Mouse (Mus musculus): ENCODE measurements at regions not wholly inside any gene's neighbourhood (a gene's known extent, or its start where the extent isn't known, plus 50 kb on each side); places are given as distances from the start of the nearest gene placed in this dataset.
"Not testable (repeated sequence)": the region's sequence is repeated elsewhere in the genome, so short reads cannot be mapped to it uniquely, and the experiment has no call there.

DNA sequence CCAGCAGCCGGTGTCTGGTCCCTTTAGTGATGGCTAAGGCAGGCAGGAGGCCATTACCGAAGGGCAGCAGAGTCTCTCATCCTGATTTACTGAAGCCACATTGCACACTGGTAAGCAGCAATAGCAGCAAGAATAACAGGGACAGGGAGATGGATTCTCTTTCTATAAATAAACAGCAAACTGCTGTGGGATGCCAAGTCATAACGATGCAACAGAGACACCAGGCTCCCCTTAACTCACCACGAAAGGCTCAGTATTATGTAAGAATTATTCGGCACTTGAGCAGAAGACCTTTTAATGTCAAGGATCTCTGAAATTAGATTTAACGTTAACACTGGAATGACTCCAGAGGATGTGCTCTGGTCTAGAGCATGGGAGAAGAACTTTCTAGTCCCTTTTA is 202.1 kb downstream of the Ddx10 start:
- in situ Hi-C loops (cut with MboI, MseI) = loop anchor here (10.0 kb wide), 1 partner anchor 1691 kb away; no protein-coding TSS in a partner anchor

DNA sequence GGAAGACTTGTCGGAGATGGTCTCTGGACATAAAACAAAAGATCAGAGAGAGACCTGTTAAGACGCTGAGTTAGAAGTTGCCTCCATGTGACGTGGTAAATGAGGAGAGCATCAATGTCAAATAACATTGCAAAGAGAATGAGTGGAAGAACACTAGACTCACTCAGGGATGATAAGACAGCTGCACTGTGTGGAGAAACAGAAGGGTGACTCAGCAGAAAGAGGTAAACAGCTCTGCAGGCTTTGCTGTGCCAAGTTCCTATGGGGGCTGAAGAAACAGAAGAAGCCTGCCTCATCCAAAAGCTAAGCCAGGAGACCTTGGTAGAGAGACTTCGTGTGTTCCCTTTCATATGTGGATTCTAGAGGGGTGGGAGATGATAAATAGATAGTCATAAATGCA is 214.1 kb downstream of the Ddx10 start:
- in situ Hi-C loops (cut with MboI, MseI) = no loop called here

DNA sequence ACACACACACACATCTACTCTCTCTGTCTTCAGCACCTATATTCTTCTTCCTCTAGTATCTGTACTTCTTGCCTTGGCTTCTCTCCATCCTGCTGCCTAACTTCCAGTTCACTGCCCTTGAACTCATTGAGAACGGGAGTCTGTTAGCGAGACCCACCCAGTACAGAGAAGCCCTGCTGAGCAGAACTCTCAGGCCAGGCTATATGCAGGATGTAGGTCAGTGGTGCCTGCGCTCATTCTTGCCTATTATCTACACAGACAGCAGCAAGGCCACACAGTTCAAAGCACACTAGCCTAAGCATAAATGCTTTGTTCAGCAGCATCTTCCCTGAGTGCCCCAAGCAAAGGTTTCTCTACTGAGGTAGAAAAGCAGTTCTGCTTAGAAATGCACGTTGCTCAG is 225.8 kb downstream of the Ddx10 start:
- in situ Hi-C loops (cut with MboI, MseI) = no loop called here

DNA sequence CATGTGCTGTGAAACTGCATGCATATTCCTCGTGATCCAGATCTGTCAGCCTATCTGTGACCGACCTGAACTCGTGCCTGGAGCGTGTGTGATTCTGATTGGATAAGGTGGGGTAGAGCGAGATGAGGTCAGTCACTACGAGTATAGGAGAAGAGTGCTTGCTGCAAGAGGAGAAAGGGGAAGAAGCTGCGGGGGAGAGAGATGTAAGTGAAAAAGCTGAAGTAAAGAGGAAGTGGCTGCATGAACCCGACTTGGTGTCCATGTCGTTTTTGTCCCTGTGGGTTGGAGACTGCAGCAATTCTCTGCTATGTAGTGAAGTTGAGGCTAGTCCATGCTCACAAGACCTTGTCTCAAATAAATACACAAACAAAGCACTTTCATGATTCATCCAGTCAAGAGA is 237.1 kb downstream of the Ddx10 start:
- in situ Hi-C loops (cut with MboI, MseI) = no loop called here

DNA sequence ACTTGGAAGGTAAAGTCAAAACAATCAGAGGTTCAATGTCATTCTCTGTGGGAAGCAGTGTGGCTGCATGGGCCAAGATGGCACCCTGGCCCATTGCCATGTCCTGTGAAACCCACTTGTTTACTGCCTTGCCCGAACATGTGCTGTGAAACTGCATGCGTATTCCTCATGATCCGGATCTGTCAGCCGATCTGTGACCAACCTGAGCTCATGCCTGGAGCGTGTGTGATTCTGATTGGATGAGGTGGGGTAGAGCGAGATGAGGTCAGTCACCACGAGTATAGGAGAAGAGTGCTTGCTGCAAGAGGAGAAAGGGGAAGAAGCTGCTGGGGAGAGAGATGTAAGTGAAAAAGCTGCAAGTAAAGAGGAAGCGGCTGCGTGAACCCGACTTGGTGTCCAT is 240.5 kb downstream of the Ddx10 start:
- in situ Hi-C loops (cut with MboI, MseI) = no loop called here

DNA sequence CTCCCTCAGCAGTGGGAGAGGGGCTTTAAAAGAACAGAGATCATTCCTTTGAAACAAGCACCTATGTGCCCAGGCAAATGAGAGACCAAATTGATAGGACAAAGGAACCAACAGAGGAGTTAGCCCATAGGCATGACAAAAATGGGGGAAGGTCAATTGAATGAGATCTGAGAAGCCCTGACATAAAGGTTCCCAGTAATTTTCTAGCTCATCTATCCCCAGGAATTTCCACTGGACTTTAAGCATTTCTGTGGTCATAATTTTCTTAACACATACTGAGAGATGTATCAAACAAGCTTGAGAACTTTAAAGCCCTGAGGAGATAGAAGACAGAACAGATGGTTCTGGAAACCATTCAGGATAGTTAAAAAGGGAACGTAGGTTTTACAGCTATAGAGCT is 241.8 kb downstream of the Ddx10 start:
- in situ Hi-C loops (cut with MboI, MseI) = no loop called here

DNA sequence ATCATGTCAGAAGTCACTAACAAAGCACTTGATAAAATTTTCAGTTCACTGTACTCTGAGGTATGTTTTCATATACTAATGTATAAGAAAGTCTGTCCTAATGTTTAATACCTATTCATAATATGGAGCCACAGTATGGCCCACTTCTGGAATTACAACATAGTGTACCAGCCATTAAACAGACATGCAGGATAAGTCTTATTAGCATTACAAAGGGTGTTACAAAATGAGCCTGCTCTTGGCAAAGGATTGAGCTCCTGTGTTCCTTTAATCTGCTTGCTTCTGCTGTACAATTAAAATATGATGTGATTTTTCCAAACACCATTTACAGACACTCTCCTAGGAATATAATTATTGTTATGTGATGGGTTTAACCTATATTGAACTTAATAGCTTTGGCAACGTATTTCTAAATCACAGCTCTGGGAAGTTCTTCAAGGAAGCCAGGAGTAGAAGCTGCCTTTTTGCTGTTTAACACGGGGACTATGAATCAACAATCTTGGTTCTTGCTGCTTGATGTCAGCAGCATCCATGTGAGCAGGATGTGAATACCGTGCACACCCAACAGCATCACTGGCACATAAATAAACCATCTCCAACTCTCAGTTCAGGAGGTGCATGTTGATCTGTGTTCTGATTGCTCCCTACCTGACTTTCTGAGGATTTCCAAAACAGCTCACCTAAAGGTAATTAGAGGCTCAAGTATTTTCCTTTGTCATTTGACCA is 243.4 kb downstream of the Ddx10 start:
- in situ Hi-C loops (cut with MboI, MseI) = no loop called here

DNA sequence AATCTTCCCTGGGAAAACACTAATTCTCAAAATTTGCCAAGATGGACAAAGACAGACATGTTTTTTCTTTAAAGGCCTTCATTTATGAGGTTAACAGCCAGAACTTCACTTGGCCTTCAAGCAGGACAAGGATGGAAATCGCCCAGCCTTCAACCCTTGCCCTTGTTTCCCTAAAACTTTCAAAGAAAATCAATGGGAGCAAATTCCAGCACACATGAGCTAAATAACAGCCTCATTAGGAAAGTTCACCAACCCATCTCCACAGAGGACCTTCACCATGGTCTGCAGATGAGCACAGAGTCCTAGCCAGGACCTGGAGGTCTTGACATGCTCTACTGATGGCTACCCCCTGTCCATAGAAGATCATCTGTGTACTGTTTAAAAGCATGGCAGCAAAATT is 271.8 kb downstream of the Ddx10 start:
- in situ Hi-C loops (cut with MboI, MseI) = no loop called here

DNA sequence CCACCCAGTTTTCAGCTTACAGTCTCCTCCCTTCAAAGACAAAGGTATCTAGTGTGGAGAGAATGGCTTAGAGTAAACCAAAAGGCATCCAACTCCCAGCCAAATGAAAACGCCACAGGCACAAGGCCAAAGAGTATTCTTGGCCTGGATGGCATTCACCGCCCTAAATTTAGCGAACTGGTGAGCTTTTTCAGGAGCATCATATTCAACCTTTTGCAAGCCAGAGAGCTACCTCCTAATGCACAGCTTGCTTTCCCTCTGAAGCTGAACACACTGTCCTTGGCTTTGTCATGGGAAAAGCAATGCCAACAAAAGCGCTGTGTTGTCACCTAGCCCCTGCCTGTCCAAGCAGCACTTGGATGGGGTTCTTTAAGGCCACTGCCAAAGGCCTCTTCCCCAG is 282.2 kb downstream of the Ddx10 start:
- in situ Hi-C loops (cut with MboI, MseI) = no loop called here

DNA sequence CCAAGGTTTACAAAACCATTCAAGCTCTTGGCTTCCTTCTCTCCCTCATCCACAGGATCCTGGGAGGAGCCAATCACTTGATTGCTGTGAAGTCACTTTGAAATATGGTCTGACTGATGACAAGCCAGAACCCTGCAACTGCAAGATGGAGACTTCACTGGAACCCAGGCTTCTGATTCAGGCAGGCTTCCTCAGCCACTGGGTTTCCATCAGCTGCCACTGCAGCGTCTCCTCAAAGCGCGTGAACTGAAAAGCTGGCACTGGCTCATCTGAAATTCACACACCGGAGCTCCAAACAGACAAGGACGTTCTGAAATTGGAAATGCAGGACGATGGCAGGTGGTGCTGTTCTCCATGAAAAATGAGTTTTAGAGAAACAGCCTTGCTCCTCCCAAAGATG is 280.1 kb upstream of the AI593442 start:
- in situ Hi-C loops (cut with MboI, MseI) = no loop called here

DNA sequence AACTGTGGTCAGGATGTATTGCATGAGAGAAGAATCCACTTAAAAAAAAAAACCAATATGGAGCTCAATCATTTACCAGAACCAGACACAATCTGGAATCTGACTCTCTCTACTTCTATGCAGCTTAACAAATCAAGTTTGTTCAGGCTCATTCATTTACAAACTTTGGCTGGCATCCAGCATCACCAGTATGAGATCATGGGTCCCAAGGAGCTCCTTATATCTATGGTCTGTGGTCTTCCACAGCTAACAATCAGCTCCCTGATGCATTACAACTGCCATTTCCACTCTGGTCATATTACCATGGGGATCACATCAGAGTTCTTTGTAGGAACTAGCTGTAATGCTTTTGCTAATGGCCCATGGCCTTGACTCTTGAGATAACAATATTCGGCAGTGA is 277.7 kb upstream of the AI593442 start:
- in situ Hi-C loops (cut with MboI, MseI) = no loop called here

DNA sequence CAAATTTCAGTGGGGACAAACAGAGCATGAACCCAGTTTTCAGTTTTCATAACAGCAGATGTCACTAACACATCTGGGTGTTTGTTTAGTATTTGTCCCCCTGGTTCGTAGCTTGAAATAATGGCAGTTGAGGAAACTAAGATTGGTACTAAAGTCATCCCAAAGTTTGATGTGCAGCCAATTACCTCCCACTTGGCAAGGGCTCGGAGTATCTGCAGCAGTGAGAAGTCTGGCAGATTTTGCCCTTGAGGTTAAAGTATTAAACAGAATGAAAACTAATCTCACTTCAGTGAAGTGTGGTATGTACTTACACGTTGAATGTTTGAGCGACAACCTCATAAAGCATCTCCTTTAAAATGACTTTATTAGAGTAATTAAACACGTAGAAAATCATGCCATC is 264.5 kb upstream of the AI593442 start:
- in situ Hi-C loops (cut with MboI, MseI) = no loop called here

DNA sequence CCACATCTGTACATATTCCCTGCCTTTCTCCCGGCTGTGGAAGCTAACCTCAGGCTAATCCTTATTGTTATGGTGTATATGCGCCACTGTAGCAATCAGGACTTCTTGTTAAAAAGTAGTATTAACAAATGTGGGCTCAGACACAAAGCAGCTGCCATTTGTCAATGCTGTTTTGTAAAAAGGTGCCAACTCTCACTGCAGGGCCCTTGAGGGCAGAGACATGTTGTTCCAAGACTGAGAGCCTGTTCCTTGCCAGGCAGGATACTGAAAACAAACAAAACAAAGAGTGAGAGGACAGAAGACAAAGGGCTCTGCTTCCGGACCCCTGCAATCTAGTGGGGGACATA is 262.0 kb upstream of the AI593442 start:
- in situ Hi-C loops (cut with MboI, MseI) = no loop called here

DNA sequence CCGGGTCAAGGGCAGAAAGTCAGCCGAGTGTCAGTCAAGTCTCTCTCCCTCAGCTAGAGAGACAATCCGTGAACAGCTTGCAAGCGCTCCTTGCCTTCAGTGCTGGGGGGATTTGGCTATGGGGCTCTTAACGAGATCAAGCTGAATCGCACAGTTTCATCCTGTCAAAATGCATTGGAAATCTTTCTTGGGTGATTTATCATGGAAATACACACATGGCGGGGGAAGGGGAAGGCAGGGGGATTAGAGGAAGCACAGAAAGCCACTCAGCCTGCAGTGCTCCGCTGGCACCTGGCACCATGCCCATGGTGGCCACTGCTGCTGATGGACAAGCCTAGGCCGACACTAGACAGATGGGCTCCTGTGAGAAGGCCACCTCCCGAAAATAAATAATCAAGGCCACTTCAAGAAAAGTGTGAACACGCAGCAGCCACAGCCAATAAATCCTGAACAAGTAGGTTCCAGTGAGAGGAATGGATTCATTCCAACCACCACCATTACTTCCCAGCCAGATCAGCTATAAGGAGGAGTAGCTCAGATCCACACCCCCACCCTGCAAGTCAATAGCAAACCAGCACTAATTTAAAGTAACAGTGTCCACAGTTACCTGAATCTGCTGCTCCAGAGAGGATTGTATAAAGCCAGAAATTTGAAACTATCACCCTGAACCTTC is 261.5 kb upstream of the AI593442 start:
- in situ Hi-C loops (cut with MboI, MseI) = no loop called here

DNA sequence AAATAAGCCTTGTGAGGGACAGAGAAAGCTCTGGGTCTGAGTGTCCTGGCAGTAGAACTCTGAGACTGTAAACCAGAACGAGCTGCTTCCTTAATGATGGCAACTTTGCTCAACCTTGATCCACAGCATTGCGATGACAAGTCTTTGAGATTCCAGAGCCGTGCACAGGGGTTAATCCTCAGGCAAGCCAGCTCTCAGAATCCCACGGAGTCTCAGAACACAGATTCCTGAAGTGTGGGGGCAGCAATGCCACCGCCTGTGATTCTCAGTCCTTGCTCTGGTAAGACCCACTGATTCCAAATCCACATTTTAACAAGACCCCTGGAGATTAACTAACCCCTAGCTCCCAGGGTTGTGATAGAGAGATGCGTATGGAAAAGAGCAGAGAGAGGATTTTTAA is 255.5 kb upstream of the AI593442 start:
- in situ Hi-C loops (cut with MboI, MseI) = loop anchor here (10.0 kb wide), 1 partner anchor 1380 kb away; no protein-coding TSS in a partner anchor

DNA sequence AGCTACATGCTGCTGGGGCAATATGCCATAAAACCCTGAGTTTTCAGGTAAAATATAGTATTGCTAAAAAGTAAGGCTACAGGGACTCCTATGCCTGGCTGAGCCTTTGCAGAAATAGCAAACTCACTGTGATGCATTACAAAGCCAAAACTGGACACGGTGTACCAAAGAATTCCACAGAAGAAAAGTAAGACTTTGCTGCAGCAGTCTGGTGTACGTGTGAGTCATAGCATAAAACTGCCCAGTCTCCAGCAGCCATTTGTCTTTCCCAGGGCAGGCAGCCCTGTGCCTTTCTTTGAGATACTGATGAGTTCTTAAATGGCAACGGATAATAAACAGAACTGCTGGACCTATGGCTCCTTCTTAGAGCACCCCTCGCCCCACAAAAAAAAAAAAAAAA is 237.9 kb upstream of the AI593442 start:
- in situ Hi-C loops (cut with MboI, MseI) = no loop called here

DNA sequence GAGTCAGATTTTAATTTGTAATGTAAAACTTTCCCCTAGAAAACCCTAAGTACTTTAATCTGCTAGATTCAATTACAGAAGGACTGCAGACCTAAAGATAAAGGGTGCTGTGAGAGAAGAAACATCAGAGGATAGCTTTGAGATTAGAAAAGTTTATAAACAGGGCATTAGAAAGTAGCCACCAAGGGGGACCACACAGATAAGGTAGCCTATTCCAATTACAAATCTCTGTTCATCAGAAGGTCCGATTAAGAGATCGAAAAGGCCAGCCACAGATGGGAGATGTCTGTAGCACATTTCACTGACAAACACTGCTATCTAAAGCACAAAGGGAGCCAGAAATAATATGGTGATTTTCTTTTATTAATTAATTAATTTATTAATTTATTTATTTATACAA is 209.1 kb upstream of the AI593442 start:
- in situ Hi-C loops (cut with MboI, MseI) = not testable (repeated sequence)

DNA sequence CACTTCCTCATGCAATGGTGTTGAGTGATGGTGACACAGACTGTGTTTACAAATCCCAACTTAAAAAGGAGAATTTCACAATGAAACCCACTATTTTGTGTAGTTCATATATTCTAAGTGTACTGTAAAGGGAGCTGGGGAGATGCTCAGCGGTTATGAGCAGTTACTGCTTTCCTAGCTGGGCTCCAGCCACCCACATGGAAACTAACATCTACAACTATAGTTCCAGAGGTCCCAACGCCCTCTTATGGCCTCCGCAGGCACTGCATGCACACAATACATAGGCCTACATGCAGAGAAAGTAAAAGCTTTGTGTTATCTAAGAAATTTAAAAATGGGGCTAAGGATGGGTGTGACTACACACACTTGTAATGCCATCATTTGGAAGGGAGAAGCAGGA is 208.4 kb upstream of the AI593442 start:
- in situ Hi-C loops (cut with MboI, MseI) = not testable (repeated sequence)

DNA sequence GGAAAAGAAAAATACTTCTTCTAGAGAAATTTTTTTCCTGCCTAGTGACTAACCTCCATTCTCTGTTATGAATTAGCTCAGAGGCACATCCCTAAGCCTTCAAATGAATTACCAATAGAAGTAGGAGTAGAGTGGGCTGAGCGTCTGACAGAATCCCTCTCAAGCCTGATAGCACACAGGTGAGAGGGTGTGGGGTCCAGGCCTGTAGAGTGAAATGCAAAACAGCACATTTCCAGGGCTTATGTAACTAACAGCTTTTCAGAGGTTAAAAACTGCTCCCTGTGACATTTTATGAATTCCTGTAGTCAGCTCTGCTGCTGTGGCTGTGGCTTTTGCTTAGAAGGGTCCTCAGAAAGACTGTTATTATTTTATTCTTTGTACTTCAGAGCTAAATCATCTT is 187.7 kb upstream of the AI593442 start:
- in situ Hi-C loops (cut with MboI, MseI) = no loop called here

DNA sequence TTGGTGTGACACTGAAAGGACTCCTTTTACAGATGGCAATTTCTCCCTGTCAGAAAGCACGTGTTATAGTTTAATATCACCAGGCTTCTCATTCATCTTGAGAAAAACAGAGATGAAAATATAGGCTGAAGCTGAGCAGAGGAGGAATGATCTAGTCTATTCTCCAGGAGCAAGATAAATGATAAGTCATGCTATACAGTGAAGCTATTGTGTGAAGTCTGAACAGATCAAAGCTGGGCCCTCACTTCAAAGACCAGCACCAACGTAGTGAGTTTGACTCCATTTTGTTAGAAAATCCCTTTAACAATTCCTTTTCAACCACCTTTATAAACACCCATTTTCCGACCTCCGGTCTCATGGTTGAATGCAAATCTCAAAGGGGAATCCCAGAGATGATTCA is 180.7 kb upstream of the AI593442 start:
- in situ Hi-C loops (cut with MboI, MseI) = loop anchor here (5.0 kb wide), 1 partner anchor 182 kb away; no protein-coding TSS in a partner anchor

DNA sequence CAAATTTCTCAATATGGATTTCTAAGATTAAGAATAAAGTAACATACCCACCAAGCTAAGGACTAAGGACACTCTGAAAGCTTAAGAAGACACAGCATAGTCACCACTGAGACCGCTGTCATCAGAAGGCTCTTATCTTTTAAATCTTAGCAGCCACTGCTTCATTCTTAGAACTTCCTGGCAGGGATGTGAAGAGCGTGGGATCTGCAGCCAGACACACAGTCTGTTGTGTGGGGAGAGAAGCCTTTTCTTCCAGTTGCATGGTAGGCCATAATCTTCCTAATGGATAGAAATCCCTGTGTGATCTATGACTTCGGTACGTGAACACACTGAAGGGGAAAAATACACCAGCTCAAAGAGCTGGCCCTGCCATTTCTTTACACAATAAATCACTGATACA is 178.8 kb upstream of the AI593442 start:
- in situ Hi-C loops (cut with MboI, MseI) = no loop called here

DNA sequence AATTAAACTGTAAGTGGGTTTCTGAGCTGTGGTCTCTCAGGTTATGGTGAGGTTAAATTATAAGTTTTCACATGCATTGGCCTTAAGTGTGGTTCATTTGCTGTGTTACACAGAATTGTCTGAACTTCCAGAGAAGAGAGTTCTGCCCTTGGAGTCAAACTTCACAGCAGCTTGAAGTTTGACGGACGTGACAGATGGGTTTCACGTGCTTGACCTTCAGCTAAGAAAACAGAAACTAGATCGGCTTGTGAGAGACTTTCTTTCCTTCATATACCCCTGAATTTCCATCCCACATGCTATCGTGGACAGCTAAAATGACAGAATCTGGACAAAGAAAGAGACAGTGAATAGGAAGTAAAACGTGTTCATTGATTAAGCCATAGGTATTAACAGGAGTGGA is 173.8 kb upstream of the AI593442 start:
- in situ Hi-C loops (cut with MboI, MseI) = no loop called here

DNA sequence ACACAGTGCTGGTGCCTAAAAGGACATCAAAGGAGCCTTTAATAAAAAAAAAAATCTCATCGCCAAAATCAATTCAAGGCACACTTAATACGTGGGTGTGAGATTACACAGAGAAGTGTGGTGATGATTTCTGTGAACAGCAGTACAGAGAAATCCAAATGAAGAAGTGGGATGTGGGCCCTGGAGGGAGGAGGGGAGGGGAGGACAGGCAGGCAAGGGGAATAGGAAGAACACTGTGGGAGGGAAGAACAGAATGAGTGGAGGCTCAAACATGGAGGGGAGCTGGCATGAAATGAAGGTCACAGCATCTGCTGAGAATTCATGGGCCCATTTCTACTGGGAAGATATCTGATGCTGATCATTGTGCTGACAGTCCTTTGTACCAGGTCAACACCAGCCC is 171.0 kb upstream of the AI593442 start:
- in situ Hi-C loops (cut with MboI, MseI) = no loop called here

DNA sequence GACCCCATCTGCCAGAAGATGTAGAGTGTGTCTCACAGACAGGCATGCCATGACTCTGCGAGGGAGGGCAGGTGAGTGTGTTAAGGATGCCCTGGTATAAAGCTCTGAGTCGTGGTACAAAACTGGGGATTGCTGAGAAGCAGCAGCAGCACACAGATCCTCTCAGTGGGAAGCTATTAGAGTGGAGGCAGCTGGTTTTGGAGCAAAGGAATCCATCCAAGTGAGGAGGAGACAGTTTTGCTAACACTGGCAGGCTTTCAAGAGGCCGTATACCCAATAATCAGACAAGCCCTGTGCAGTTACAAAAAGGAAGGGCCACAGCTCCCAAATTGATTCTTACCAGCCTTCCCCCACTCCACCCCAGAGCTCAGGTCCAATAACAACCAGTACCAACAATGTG is 170.4 kb upstream of the AI593442 start:
- in situ Hi-C loops (cut with MboI, MseI) = no loop called here
